ENCODE assay signal across 8 mouse cellular contexts in the genomic region with DNA sequence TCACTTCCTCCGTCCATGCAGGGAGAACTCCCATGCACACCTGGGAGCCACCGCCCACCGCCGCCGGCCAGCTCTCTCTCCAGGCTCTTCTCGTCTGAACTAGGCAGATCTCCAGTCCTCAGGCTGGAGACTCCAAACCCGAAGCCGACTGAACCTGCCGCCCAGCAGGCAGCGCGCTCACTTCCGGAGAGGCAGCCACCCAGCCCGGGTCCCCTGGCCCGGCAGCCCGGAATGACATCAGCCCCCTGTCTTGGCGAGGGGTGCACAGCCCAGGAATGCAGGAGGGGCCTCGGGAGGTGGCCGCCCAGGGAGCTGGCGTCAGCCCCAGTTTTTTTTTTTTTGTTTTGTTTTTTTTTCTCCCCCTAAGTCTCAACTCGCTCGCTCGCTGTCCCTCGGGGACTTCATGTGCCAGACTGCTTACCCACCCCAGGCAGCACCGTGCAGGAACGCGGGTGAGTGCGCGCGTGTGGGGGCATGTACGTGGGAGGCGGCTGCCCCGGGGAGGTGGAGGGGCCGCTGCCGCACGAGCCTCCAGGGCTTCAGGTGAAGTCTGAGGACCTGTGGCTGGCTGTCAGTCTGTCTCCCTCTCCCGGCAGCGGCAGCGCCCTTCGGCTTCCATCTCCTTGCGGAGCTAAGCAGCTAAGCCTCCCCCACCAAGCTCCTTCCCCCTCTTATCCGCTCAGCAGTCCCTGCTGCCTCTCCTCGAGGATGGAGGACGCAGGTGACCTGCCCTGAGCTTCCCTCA. TPM values are rescaled to one million over a fixed set of nuclear protein-coding genes. Genes with fewer than 3 reads are reported as not detected.
DNase-seq lines count a peak whose midpoint lies in the region; ATAC-seq and TF ChIP-seq lines count a peak whose summit lies in the region.

No protein-coding gene starts in this region.

- peak overlapping the region; percentile 76 for H3K4me3 ChIP-seq in E14TG2a.4 (replicated peaks; ENCODE audit: low read length)
- H3K4me3 ChIP-seq in forebrain, postnatal 0 days (ENCODE audit: low read depth, low read length) = peak overlapping the region; percentile 50
- peak overlapping the region; percentile 36 for H3K4me3 ChIP-seq in hindbrain, embryonic 11.5 days (ENCODE audit: low read depth, low read length)
- H3K4me3 ChIP-seq in limb, embryonic 12.5 days (replicated peaks) = peak overlapping the region; percentile 46
- peak overlapping the region; percentile 60 for H3K4me3 ChIP-seq in midbrain, embryonic 10.5 days

- no peaks in the 10 kb centered on the region for H3K9me3 ChIP-seq in E14TG2a.4 (ENCODE audit: low read length)
- no peaks in the 10 kb centered on the region for H3K9me3 ChIP-seq in forebrain, postnatal 0 days (ENCODE audit: low read length)
- no peaks in the 10 kb centered on the region for H3K9me3 ChIP-seq in hindbrain, embryonic 11.5 days (ENCODE audit: control insufficient read depth, low read length)
- H3K9me3 ChIP-seq in limb, embryonic 12.5 days = peaks cover 5% of the 10 kb centered on the region; the same call in 1 of the 2 replicates
- no peaks in the 10 kb centered on the region for H3K9me3 ChIP-seq in midbrain, embryonic 10.5 days (replicated peaks)

- ATAC-seq in forebrain, postnatal 0 days = peak; percentile 75
- ATAC-seq in hindbrain, embryonic 11.5 days (ENCODE audit: low FRiP score) = peak; percentile 17; the same call in 1 of the 2 replicates
- ATAC-seq in limb, embryonic 12.5 days (ENCODE audit: insufficient number of reproducible peaks, insufficient read depth, low FRiP score, low TSS enrichment, low read depth) = peak; percentile 46; the same call in 1 of the 2 replicates

- H3K36me3 ChIP-seq in E14TG2a.4 (ENCODE audit: insufficient read depth, low read length) = no peaks in the 10 kb centered on the region
- no peaks in the 10 kb centered on the region for H3K36me3 ChIP-seq in forebrain, postnatal 0 days (ENCODE audit: insufficient read depth)
- no peaks in the 10 kb centered on the region for H3K36me3 ChIP-seq in hindbrain, embryonic 11.5 days (ENCODE audit: control insufficient read depth, insufficient read depth, low read length)
- no peaks in the 10 kb centered on the region for H3K36me3 ChIP-seq in limb, embryonic 12.5 days
- no peaks in the 10 kb centered on the region for H3K36me3 ChIP-seq in midbrain, embryonic 10.5 days
- no peaks in the 10 kb centered on the region for H3K36me3 ChIP-seq in splenic B cell, adult 2 months (ENCODE audit: control insufficient read depth, insufficient read depth, low read length, poor library complexity, severe bottlenecking)

- peak overlapping the region; percentile 73 for H3K27ac ChIP-seq in forebrain, postnatal 0 days (ENCODE audit: low read depth, low read length)
- no peak overlapping the region for H3K27ac ChIP-seq in hindbrain, embryonic 11.5 days (ENCODE audit: low read depth, low read length)
- peak overlapping the region; percentile 56 for H3K27ac ChIP-seq in limb, embryonic 12.5 days
- peak overlapping the region; percentile 65 for H3K27ac ChIP-seq in midbrain, embryonic 10.5 days (replicated peaks)

- H3K4me1 ChIP-seq in E14TG2a.4 (replicated peaks; ENCODE audit: low read depth, low read length) = peaks cover 31% of the 10 kb centered on the region
- peaks cover 9% of the 10 kb centered on the region; the same call in 1 of the 2 replicates for H3K4me1 ChIP-seq in forebrain, postnatal 0 days (ENCODE audit: insufficient read depth)
- H3K4me1 ChIP-seq in hindbrain, embryonic 11.5 days (replicated peaks; ENCODE audit: control insufficient read depth, insufficient read depth, low read length) = peaks cover 13% of the 10 kb centered on the region
- H3K4me1 ChIP-seq in limb, embryonic 12.5 days (replicated peaks) = peaks cover 38% of the 10 kb centered on the region
- peaks cover 52% of the 10 kb centered on the region for H3K4me1 ChIP-seq in midbrain, embryonic 10.5 days

- peaks cover 42% of the 10 kb centered on the region for H3K27me3 ChIP-seq in E14TG2a.4 (ENCODE audit: insufficient read depth, low read length)
- H3K27me3 ChIP-seq in forebrain, postnatal 0 days (ENCODE audit: insufficient read depth, low read length) = peaks cover 4% of the 10 kb centered on the region; the same call in 1 of the 2 replicates
- H3K27me3 ChIP-seq in hindbrain, embryonic 11.5 days (ENCODE audit: control insufficient read depth, insufficient read depth, low read length) = peaks cover 22% of the 10 kb centered on the region
- H3K27me3 ChIP-seq in limb, embryonic 12.5 days = peaks cover 48% of the 10 kb centered on the region
- peaks cover 60% of the 10 kb centered on the region for H3K27me3 ChIP-seq in midbrain, embryonic 10.5 days (ENCODE audit: low read depth, poor library complexity, severe bottlenecking)
- H3K27me3 ChIP-seq in splenic B cell, adult 2 months (ENCODE audit: control insufficient read depth, insufficient read depth, low read length, poor library complexity, severe bottlenecking) = no peaks in the 10 kb centered on the region

- H3K9ac ChIP-seq in forebrain, postnatal 0 days = peak overlapping the region; percentile 69
- peak overlapping the region; percentile 44; the same call in 1 of the 2 replicates for H3K9ac ChIP-seq in hindbrain, embryonic 11.5 days (ENCODE audit: low read depth, low read length)
- H3K9ac ChIP-seq in limb, embryonic 12.5 days (replicated peaks) = peak overlapping the region; percentile 52

- peak; percentile 33 for DNase-seq in adrenal gland, adult 8-10 months
- DNase-seq in forebrain, postnatal 0 days = peak; percentile 76
- peak; percentile 48 for DNase-seq in hindbrain, embryonic 11.5 days (ENCODE audit: low spot score)
- DNase-seq in midbrain, embryonic 10.5 days (ENCODE audit: low spot score) = peak; percentile 43
- peak; percentile 64 for DNase-seq in splenic B cell, adult 2 months (ENCODE audit: low read depth, low spot score)
- DNase-seq in cerebellum, postnatal 36 days = no peak

- peak overlapping the region; percentile 96 for H3K4me2 ChIP-seq in forebrain, postnatal 0 days (ENCODE audit: low read depth)
- H3K4me2 ChIP-seq in hindbrain, embryonic 11.5 days (replicated peaks; ENCODE audit: low read depth, low read length) = peak overlapping the region; percentile 87
- peak overlapping the region; percentile 88 for H3K4me2 ChIP-seq in limb, embryonic 12.5 days

- under 1% methylated on average over 38 of the region's 43 CpGs for WGBS in forebrain, postnatal 0 days
- WGBS in hindbrain, embryonic 11.5 days = 1% methylated on average over 33 of the region's 43 CpGs
- under 1% methylated on average over 43 of the region's 43 CpGs for WGBS in limb, embryonic 12.5 days
- WGBS in midbrain, embryonic 10.5 days = under 1% methylated on average over 43 of the region's 43 CpGs

- TF ChIP-seq CTCF in E14TG2a.4 (conservative IDR thresholded peaks at IDR 0.05; ENCODE audit: low read length) = no peak
- TF ChIP-seq CTCF in forebrain, postnatal 0 days (IDR thresholded peaks at IDR 0.05; ENCODE audit: low read depth) = peak; percentile 56

RNA-seq across cellular contexts. Expression of a gene that starts 57.1 kb away (rescaled TPM):
- 1 to 10 TPM in 2 of 4 experiments, under 1 TPM in 1, not detected in 1; 0.84 to 2.6 (median 2.3) TPM for total RNA-seq in adrenal gland, adult 8-10 months (2022)
- 0.81 and 2.0 TPM in 2 replicates for total RNA-seq in forebrain, postnatal 0 days (2014; rRNA removed)
- polyA plus RNA-seq in forebrain, postnatal 0 days (2015; fragmentation: Nextera tagmentation; extraction: Ambion mirVana) = 1.6 and 1.7 TPM in 2 replicates
- polyA plus RNA-seq in hindbrain, embryonic 11.5 days (2014; fragmentation: Nextera tagmentation; extraction: Ambion mirVana) = 0.31 and 0.85 TPM in 2 replicates
- polyA plus RNA-seq in limb, embryonic 12.5 days (2016; fragmentation: Nextera tagmentation; extraction: Ambion mirVana) = 1.4 TPM in 2 replicates
- 0.40 and 2.0 TPM in 2 replicates for polyA plus RNA-seq in midbrain, embryonic 10.5 days (2016; fragmentation: Nextera tagmentation; extraction: Ambion mirVana)

Comparison
In these comparisons a context has a peak if more than half of its experiments do, and no peak if none do; other contexts are left out.
1. DNase-seq: peak in adrenal gland, adult 8-10 months (single experiment), forebrain, postnatal 0 days (single experiment), hindbrain, embryonic 11.5 days (single experiment), midbrain, embryonic 10.5 days (single experiment) and splenic B cell, adult 2 months (single experiment); none in cerebellum, postnatal 36 days (0 of 2).
2. ATAC-seq: peak in every context shown above with its lines; median percentile 75 in forebrain, postnatal 0 days; 46 in limb, embryonic 12.5 days; 17 in hindbrain, embryonic 11.5 days.
3. Peak in every context shown above with its lines, with median percentiles within 50 percentile points of each other: H3K4me3 ChIP-seq, H3K4me2 ChIP-seq and H3K9ac ChIP-seq.